In the genomic region with DNA sequence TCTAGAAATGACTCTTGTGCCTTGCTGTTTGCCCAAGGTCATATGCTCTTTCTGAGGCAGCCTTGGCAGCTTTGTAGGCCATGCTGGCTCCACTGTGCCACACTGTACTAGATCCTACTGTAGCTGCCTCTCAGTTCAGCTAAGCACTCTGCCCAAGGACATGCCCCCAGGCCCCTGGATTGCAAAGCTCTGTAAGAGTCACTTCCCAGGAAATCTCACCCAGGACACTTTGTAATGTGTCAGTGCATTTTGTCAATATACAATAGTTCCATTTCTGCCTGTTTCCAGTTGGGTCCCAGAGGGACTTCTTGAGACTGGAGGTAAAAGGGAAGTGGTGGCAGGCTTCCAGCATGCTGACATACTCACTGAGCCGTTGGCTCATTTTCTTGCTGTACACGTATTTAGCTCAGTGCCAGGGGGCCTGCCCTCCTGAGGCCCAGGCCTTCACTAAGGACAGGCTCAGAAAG, we compare ENCODE assay signal across 7 mouse cellular contexts.
A peak's percentile ranks its signal among the peaks of the same experiment; 100 is the strongest.
DNase-seq lines count a peak whose midpoint lies in the region; TF ChIP-seq lines count a peak whose summit lies in the region.

No protein-coding gene starts in this region.

- peak overlapping the region; percentile 83 for H3K27ac ChIP-seq in brown adipose tissue, adult 24 weeks (replicated peaks; ENCODE audit: low read depth, low read length)
- no peak overlapping the region for H3K27ac ChIP-seq in layer of hippocampus, adult 2 months

- intact Hi-C loops in left cerebral cortex, postnatal 4 days (cut with DNase I) = no loop called here

- DNase-seq in left cerebral cortex, postnatal 4 days = peak; percentile 57
- no peak for DNase-seq in left cerebral cortex, adult 9 months (ENCODE audit: low spot score in 2 of 2)
- peak; percentile 87 to 95 for DNase-seq in adrenal gland, adult (ENCODE audit: inconsistent age in 2 of 2, low spot score in 1 of 2)
- DNase-seq in kidney, adult 8-10 months = peak; percentile 12 to 20
- DNase-seq in layer of hippocampus, adult 2 months (ENCODE audit: low spot score in 2 of 2) = no peak
- DNase-seq in embryo, embryonic 10.5 days (ENCODE audit: low spot score) = no peak

- TF ChIP-seq CTCF in layer of hippocampus, adult 2 months (conservative IDR thresholded peaks at IDR 0.05) = no peak

- no peak overlapping the region for H3K4me3 ChIP-seq in brown adipose tissue, adult 24 weeks (ENCODE audit: insufficient read depth, low read depth, low read length)
- H3K4me3 ChIP-seq in layer of hippocampus, adult 2 months = no peak overlapping the region

- peaks cover 10% of the 10 kb centered on the region for H3K4me1 ChIP-seq in brown adipose tissue, adult 24 weeks (ENCODE audit: control insufficient read depth, insufficient read depth, insufficient read length, low read length)

Comparison
In these comparisons a context has a peak if more than half of its experiments do, and no peak if none do; other contexts are left out.
1. DNase-seq: peak in left cerebral cortex, postnatal 4 days (single experiment), adrenal gland, adult (2 of 2) and kidney, adult 8-10 months (2 of 2); none in left cerebral cortex, adult 9 months (0 of 2), layer of hippocampus, adult 2 months (0 of 2) and embryo, embryonic 10.5 days (single experiment).